Mouse (Mus musculus) olfactory bulb, adult 2 months (tissue): ENCODE results near the gene Zfr2. TPM values are rescaled to one million over a fixed set of nuclear protein-coding genes. Genes with fewer than 3 reads are reported as not detected.

Experiments
- H3K27ac ChIP-seq: fragments of 200-500 bp; 2 replicates; pipeline ENCODE4 v1.5.1; 2012; ENCODE audit warnings: low read depth, low read length; ENCODE audit not compliant: insufficient read depth
- H3K4me1 ChIP-seq: fragments of 200-500 bp; 2 replicates; pipeline ENCODE4 v1.6.1; 2012; ENCODE audit warnings: low read length; ENCODE audit not compliant: control insufficient read depth, insufficient read depth
- H3K4me3 ChIP-seq: fragments of 200-500 bp; 2 replicates; pipeline ENCODE4 v1.5.1; 2012; ENCODE audit warnings: mild to moderate bottlenecking, low read depth, low read length, moderate library complexity; ENCODE audit not compliant: insufficient read depth
- CTCF ChIP-seq: fragments of 200-500 bp; IDR thresholded peaks from 2 replicates; pipeline ENCODE4 v1.5.1; 2012; ENCODE audit warnings: low read depth, mild to moderate bottlenecking, low read length, moderate library complexity; ENCODE audit not compliant: insufficient read depth
- POLR2A ChIP-seq: fragments of 200-500 bp; IDR thresholded peaks from 2 replicates; pipeline ENCODE4 v1.6.1; 2012; ENCODE audit warnings: mild to moderate bottlenecking, low read depth, low read length, moderate library complexity; ENCODE audit not compliant: insufficient read depth
- WGBS: fragments of 180-500 bp; shearing (Covaris S2); methylation state at CpG from one replicate; pipeline ENCODE4 v1.1.7; 2018; 5-methylcytosine and 5-hydroxymethylcytosine counted together
- polyA plus RNA-seq: library from polyadenylated mRNA; stranded (reverse); fragments of >200 nt; gene quantifications from 2 replicates; pipeline ENCODE4 v1.2.4, GENCODE M21; 2012; ENCODE audit warnings: low replicate concordance; ENCODE audit not compliant: missing spikeins, insufficient read depth, insufficient read length

The Zfr2 gene
- polyA plus RNA-seq, 1 experiment: not detected

- TF ChIP-seq CTCF: no peak
- TF ChIP-seq POLR2A: peak; percentile 69
- peak within 1 kb of the TSS; percentile 94 for H3K27ac ChIP-seq
- H3K4me1 ChIP-seq: peaks cover 37% of the 10 kb centered on the region
- WGBS: 2% methylated on average over 42 of the region's 44 CpGs
- peak within 1 kb of the TSS; percentile 53 for H3K4me3 ChIP-seq
These were observed 19.8 kb downstream of the Zfr2 start, which contains the start of gene Matk for GRCm38 (mm10) chr10:81252424-81253419. Gene Matk, plus strand, starts transcription at chr10:81252935.

GRCm38 (mm10) chr10:81254886-81255285 lies 21.9 kb downstream of the Zfr2 start:
- TF ChIP-seq CTCF (no peak), POLR2A (no peak)
- Histone ChIP-seq H3K4me3 (no peak overlapping the region), H3K4me1 (peaks cover 54% of the 10 kb centered on the region), H3K27ac (no peak overlapping the region)
- 73% methylated on average over 1 of the region's 1 CpGs for WGBS

GRCm38 (mm10) chr10:81257158-81258039 lies 24.4 kb downstream of the Zfr2 start:
- Histone ChIP-seq H3K4me1 (peaks cover 49% of the 10 kb centered on the region), H3K27ac (0 out of 2 replicates have a peak overlapping the region, but pooled peaks have one; percentile 23), H3K4me3 (peak overlapping the region; percentile 70)
- TF ChIP-seq CTCF: no peak
- TF ChIP-seq POLR2A: peak; percentile 33; the same call in 1 of the 2 replicates
- 1% methylated on average over 62 of the region's 62 CpGs for WGBS

GRCm38 (mm10) chr10:81259225-81259884 lies 26.4 kb downstream of the Zfr2 start:
- H3K4me1 ChIP-seq: peaks cover 34% of the 10 kb centered on the region
- 40% methylated on average over 21 of the region's 21 CpGs for WGBS
- H3K27ac ChIP-seq: no peak overlapping the region
- TF ChIP-seq CTCF (no peak), POLR2A (no peak)
- no peak overlapping the region for H3K4me3 ChIP-seq

- H3K4me3 ChIP-seq: no peak overlapping the region
- 86% methylated on average over 4 of the region's 4 CpGs for WGBS
- no peak overlapping the region for H3K27ac ChIP-seq
- H3K4me1 ChIP-seq: peaks cover 36% of the 10 kb centered on the region
- TF ChIP-seq POLR2A (no peak), CTCF (no peak)
These were observed 28.1 kb downstream of the Zfr2 start for GRCm38 (mm10) chr10:81261025-81261424.

- H3K4me1 ChIP-seq: peaks cover 20% of the 10 kb centered on the region
- H3K27ac ChIP-seq: no peak overlapping the region
- H3K4me3 ChIP-seq: no peak overlapping the region
- WGBS: 94% methylated on average over 8 of the region's 8 CpGs
- TF ChIP-seq CTCF: no peak
- no peak for TF ChIP-seq POLR2A
These were observed 32.6 kb downstream of the Zfr2 start for GRCm38 (mm10) chr10:81265540-81265939.

GRCm38 (mm10) chr10:81266211-81267105 lies 33.5 kb downstream of the Zfr2 start, which contains the start of the genes Mrpl54 and Apba3:
Gene Mrpl54, minus strand, starts transcription at chr10:81266934.
Gene Apba3, plus strand, starts transcription at chr10:81266960.
- Histone ChIP-seq H3K4me3 (peak within 1 kb of the TSS; percentile 76), H3K4me1 (peaks cover 20% of the 10 kb centered on the region), H3K27ac (peak within 1 kb of the TSS; percentile 64; the same call in 1 of the 2 replicates)
- WGBS: under 1% methylated on average over 48 of the region's 48 CpGs
- TF ChIP-seq POLR2A: peak; percentile 81
- TF ChIP-seq CTCF: no peak

GRCm38 (mm10) chr10:81268056-81268455 lies 35.1 kb downstream of the Zfr2 start:
- H3K27ac ChIP-seq: no peak overlapping the region
- 2% methylated on average over 23 of the region's 23 CpGs for WGBS

More at GRCm38 (mm10) chr10:81268056-81268455, 35.1 kb downstream of the Zfr2 start:
- Histone ChIP-seq H3K4me3 (peak overlapping the region; percentile 76), H3K4me1 (peaks cover 20% of the 10 kb centered on the region)
- TF ChIP-seq CTCF (no peak), POLR2A (peak; percentile 47; the same call in 1 of the 2 replicates)
